Mouse (Mus musculus) CD4-positive, CD25-positive, alpha-beta regulatory T cell, adult 4 months (primary cell): ENCODE results near the gene Naaladl2. TPM values are rescaled to one million over a fixed set of nuclear protein-coding genes. Genes with fewer than 3 reads are reported as not detected.

Source experiments
- ATAC-seq: one replicate; pipeline ENCODE4 v1.8.0; 2017
- polyA plus RNA-seq, 2 experiments: library from polyadenylated mRNA; unstranded; fragments of 100-300 nt; shearing (Covaris generic); gene quantifications; one replicate each; pipeline ENCODE4 v1.2.1; 2017

Gene Naaladl2
- polyA plus RNA-seq, 2 experiments from 2014 or later, result not detected

- no peak for ATAC-seq
Observed at GRCm38 (mm10) chr3:24670500-24670899, 473.6 kb downstream of the Naaladl2 start.

DNA sequence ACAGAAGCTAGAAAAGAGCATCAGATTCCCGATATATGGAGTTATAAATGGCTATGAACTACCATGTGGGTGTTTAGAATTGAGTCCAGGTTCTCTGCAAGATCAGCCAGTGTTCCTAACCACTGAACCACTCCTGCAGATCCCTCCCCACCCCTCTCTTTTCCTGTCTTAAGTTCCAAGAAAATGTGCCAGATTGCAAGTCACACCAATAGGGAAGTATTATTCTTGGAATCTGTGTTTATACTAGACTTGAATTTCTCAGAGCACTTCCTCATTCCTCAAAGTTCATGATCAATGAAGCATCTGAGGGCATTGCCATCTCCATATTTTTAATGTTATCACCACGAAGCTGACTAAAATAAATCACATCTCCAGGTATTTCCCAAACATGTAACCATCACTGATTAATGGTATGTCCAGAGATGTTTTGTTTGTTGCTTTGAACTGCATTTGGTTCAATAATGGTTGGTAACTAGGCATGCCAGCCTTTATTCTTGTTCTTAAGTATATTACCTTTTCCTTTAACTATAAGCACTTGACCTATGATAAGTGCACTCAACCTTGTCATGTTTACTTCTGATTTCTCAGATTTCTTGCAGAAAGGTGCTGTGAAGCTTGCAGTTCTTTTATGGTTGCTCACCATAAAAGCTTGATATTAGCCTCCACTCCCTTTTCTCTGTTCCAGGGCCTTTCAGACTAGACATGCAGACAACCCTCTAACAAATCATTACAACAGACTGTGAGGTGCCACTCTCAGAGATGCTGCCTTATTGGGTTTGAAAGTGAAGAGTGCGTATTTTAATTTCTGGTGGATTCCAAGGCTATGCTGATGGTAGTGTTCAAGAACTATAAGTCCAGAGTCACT, 475.8 kb downstream of the Naaladl2 start:
- ATAC-seq, result no peak

DNA sequence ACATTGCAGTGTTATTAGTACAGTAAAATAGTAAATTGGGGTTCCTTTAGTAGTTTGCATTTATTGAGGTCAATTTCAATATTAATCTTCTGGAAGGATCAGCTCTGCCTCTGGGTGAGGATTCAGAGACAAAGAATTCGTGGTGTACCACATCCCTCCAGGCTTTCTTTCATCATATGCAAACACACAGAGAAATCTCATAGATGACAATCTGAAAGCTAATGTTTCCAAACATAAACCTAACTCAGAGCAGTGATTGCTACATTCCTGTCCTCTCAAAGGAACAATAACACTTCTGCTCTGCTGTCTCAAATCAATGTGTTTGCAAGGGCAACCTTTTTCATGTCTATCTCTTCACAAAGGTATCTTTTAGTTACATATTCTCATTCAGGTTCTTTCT, 478.7 kb downstream of the Naaladl2 start:
- no peak for ATAC-seq

DNA sequence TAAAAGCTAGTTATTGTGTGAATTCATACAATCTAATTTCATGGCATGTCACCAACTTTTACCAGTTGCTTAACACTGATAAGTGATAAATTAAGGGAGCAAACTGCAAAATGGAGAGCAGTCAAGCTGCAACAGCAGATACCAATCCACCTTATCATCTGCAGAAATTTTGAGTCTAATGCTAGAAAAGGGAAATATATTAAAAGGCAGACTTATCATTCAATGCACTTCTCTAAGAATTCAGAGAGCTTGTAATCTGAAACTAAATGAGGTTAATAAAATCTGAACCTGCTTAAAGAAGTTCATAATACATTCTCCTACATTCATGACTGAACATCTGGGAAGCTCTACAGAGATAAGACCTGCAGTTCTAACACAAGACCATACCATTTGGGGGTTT, 480.3 kb downstream of the Naaladl2 start:
- no peak for ATAC-seq

- ATAC-seq, result no peak
Observed at GRCm38 (mm10) chr3:24630032-24630431, 514.0 kb downstream of the Naaladl2 start.

DNA sequence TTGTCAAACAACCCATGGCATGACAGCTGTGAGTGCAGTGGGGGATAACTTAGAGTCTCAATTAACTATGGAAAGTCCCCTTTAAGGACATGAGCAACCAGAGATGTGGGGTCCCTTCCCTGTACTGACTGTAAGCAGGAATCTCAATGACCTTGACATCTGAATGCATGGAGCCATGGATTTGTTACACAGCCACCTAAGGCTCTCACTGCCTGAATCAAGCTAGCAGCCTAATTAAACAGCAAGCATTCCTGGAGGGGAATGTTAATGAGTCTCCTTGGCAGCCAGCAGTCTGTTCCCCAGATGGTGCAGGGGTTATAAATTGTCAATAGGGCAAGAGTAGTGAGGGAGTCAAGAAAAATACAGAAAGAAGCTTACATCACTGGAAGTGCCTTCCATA, 538.6 kb downstream of the Naaladl2 start:
- ATAC-seq, result no peak

DNA sequence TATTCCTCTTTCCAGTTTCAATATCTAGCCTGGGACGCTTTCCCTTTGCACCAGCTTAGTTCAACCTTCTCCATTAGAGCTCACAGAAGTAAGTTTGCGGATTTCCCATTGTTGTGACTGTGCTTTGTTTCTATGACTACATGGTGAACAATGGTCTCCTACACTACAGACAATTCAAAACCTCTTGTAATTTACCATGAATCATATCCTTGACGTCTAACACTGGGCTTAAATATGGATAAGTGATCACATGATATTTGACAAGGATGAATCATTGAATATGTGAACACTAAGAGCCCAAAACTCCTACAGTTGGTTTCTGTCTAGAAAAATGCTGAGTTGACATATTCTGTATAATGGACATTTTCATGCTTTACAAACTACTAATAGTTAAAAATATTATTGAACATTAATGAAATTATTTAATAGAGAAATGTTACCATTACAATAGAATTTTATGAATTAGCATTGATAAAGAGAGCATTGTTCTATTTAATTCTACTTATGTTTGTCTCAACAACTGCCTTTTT, 539.2 kb downstream of the Naaladl2 start:
- ATAC-seq, result no peak

GRCm38 (mm10) chr3:24595447-24595846, 548.6 kb downstream of the Naaladl2 start:
- no peak for ATAC-seq

- ATAC-seq, result no peak
Observed at GRCm38 (mm10) chr3:24556617-24557016, 587.4 kb downstream of the Naaladl2 start.

GRCm38 (mm10) chr3:24553701-24554100, 590.4 kb downstream of the Naaladl2 start:
- ATAC-seq, result no peak

DNA sequence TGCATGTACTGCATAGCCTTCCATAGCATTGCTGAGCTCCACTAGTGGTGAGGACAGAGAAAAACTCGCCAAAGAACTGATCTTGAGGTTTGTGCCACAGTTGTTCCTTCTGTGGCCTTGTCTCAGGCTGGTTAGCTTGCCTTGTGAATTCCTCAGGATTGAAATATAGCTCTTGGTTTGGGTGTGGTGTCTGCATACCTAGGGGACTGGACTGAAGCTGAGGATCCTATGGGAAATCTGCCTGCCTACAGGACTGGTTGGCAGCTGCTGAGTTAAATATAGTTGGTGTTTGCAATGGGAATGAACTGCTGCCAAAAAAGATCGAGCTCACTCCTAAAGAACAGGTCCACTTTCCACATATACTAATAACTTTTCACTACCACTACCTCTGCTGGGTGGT, 591.4 kb downstream of the Naaladl2 start:
- no peak for ATAC-seq

- ATAC-seq, result no peak
Observed at GRCm38 (mm10) chr3:24533775-24534458, 610.1 kb downstream of the Naaladl2 start.

DNA sequence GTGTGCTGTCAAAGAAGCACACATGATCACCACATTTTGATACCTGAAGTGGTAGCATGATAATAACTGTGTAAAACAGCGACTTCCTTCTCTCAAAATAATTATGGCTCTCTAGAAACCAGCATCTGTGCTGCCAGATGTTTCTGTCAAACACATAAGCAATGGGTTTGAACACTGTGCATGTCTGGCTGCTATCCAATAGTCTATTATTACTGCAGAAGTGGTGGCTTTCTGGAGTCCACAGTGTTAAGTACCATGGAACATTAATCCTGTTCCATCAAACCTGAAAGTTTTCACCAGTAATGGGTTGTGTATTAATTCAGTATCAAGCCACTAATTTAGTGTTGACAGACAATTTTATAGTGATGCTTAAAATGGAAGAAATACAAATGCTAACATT, 629.1 kb downstream of the Naaladl2 start:
- no peak for ATAC-seq

- no peak for ATAC-seq
Observed at GRCm38 (mm10) chr3:24486456-24487112, 657.5 kb downstream of the Naaladl2 start.

GRCm38 (mm10) chr3:24463941-24464340, 680.1 kb downstream of the Naaladl2 start:
- ATAC-seq, result no peak

DNA sequence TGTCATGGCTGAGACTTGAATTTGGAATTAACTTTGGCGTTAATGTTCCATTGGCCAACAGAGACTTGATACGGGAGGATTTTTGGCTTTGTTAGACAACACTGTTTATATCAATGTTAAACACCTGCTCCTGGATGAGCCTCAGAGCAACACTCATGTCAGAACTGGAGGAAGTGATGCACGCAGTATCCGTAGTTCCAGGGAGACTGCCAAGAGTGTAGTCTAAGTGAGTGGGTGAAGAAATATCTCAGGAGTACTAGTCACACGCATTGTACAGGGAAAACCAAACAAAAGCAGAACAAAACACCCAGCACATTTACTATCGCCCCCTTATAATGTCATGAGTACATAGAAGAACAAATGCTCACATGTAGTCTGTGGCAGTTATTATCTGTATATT, 703.4 kb downstream of the Naaladl2 start:
- no peak for ATAC-seq

- ATAC-seq, result no peak
Observed at GRCm38 (mm10) chr3:24432761-24433160, 711.3 kb downstream of the Naaladl2 start.

DNA sequence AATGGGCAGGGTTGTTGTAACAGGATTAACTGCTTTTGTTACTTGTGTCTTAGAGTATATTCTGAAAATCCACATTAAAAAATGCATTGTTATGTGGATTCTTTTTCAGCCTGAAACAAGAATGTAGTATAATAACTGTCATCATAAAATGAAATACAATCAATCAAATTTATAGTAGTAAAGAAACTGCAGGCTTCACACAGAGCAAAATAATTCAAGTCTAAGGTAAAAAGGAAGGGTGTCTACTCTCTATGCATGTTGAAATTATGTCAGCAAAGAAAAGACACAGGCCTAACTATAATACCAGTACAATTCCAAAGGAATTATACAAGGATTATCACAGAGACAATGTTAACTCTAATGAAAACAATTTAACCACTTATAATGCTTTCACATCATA, 752.3 kb downstream of the Naaladl2 start:
- ATAC-seq, result no peak

DNA sequence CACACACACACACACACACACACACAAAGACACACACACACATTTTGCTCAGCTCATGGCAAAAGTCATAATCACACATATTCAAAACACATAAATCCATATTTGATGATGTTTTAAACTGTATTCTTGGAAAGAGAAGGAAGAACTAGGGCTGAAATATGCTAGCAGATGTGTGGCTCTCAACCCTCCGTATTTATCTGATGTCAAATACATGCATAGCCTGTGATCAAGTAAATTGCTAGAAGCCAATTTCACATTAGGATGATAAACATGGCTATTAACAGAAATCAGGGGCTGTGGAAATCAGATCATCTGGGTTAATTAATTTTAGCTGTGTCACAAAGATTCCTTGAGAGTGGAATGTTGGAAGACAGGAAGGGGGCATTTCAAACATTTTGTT, 752.8 kb downstream of the Naaladl2 start:
- ATAC-seq, result no peak

DNA sequence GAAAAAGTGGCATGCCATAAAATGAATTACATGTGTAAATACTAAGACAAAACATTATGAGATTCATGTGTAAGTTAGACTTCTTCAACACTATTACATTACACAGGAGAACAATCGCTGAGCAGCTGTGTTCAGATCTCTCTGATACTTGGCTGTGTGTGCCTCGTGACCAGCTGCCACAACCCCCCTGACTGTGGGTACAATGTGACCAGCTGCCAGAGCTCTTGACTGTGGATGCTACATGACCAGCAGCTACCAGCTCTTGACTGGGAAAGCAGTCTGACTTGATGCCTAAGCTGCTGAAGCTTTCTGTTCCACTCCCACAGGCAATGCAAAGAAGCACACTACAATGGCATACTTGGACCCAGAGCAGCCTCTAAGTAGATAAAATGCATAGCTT, 789.1 kb downstream of the Naaladl2 start:
- ATAC-seq, result no peak

DNA sequence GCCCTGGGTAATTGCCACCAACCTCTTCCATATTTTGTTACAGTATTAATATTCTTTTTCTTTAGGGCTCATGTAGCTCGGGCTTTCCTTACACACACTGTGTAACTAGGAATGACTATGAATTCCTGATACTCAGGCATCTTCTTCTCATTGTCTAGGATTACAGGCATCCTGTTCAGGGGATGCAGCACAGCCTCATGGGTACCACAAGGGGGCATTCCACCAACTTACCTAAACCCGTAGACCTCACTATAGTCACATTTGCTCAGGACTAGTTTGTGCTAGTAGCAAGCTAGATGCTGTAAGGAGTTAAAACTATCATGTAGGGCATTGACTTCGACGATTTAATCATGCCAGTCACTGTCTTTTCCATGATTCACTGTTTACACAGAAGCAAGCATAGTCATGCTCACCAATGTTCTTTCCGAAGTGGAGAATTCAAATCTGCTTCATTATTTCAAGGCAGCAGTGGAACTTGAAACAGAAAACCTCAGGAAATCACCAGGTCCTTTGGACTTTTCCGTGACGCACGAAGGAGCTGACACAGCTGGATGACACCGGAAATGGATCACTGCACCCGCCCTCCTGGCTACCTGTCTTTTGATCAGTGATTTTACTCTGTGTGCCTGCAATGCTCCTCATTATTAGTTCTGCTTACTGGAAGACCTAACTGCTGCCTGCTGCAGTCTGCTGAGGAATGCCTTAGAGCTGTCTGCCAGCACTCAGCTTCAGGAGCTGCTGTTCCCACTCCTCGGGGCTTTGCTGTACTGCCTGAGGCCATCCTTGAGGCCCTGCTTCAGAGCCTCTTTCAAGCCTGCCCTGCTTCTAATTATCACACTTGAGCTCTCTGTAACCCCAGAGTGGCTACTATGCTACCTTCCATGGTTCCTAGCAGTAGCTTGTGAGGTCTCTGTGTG, 822.3 kb downstream of the Naaladl2 start:
- ATAC-seq, result no peak

- no peak for ATAC-seq
Observed at GRCm38 (mm10) chr3:24314658-24315297, 829.3 kb downstream of the Naaladl2 start.
